Mouse (Mus musculus) bone marrow macrophage, adult 2 months (primary cell): Measurements from ENCODE around the gene 2610528A11Rik. TPM values are rescaled to one million over a fixed set of nuclear protein-coding genes. Genes with fewer than 3 reads are reported as not detected.

Source experiments
- H3K27ac ChIP-seq: 2 replicates; pipeline ENCODE4 v1.5.1; 2012; ENCODE audit warnings: low read depth, low read length; ENCODE audit not compliant: insufficient read depth
- H3K4me1 ChIP-seq: 2 replicates; pipeline ENCODE4 v1.6.1; 2012; ENCODE audit warnings: low read length; ENCODE audit not compliant: control insufficient read depth, insufficient read depth
- H3K4me3 ChIP-seq: 2 replicates; pipeline ENCODE4 v1.5.1; 2012; ENCODE audit warnings: mild to moderate bottlenecking, low read length, moderate library complexity; ENCODE audit not compliant: insufficient read depth
- CTCF ChIP-seq: IDR thresholded peaks from 2 replicates; pipeline ENCODE4 v1.5.1; 2012; ENCODE audit warnings: low read depth, mild to moderate bottlenecking, low read length, moderate library complexity
- POLR2A ChIP-seq: IDR thresholded peaks from 2 replicates; pipeline ENCODE4 v1.6.1; 2012; ENCODE audit warnings: mild to moderate bottlenecking, low read depth, low read length, borderline replicate concordance
- polyA plus RNA-seq: library from polyadenylated mRNA; stranded (reverse); fragments of >200 nt; gene quantifications from 2 replicates; pipeline ENCODE4 v1.2.4, GENCODE M21; 2012; ENCODE audit not compliant: missing spikeins, insufficient read depth, insufficient read length

Gene 2610528A11Rik
- polyA plus RNA-seq, 1 experiment, result 5.2 TPM

DNA sequence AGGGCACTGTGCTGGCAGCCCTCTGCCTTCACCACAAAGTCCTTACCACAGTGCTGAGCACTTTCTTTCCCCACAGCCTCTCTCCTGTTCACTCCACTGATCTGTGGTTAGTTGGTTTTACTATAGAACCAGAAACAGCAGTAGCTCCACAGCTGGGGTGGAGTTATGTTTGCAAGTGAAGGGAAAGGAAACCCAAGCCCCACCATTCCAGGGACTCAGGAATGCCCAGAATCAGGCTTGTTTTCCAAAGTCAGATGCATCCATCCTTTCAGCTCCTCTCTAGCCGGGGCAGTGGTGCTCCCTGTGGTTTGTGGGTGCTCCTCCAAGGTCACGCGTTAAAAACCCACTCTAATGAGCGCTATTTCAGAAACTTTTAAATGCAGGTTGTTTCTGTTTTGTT is 18.3 kb downstream of the 2610528A11Rik start:
- no peak for TF ChIP-seq CTCF
- no peak for TF ChIP-seq POLR2A
- Histone ChIP-seq H3K4me1 (no peaks in the 10 kb centered on the region), H3K27ac (no peak overlapping the region), H3K4me3 (no peak overlapping the region)

DNA sequence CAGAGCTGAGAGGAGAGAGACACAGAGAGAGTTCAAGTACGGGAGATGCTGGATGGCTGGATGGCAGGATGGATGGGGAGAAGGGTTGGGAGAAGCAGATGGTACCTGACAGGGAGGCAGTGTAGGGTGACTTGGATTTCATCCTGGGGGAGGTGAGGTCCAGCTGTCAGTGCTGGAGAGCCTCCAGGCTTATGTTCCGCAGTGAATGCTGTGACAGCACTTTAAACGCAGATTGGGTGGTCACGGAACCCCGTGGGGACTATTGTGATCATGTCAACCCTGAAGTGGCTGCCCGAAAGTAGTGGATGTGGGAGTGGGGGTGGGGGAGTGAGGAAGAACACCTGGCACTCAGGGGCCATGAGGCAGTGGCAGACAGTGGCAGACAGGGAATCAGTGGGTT is 19.4 kb downstream of the 2610528A11Rik start:
- Histone ChIP-seq H3K4me3 (no peak overlapping the region), H3K4me1 (no peaks in the 10 kb centered on the region), H3K27ac (no peak overlapping the region)
- TF ChIP-seq POLR2A, result no peak
- TF ChIP-seq CTCF, result no peak

- TF ChIP-seq POLR2A (no peak), CTCF (no peak)
- Histone ChIP-seq H3K27ac (no peak overlapping the region), H3K4me3 (no peak overlapping the region), H3K4me1 (no peaks in the 10 kb centered on the region)
Observed at GRCm38 (mm10) chr14:37083755-37084154, 30.1 kb downstream of the 2610528A11Rik start.

DNA sequence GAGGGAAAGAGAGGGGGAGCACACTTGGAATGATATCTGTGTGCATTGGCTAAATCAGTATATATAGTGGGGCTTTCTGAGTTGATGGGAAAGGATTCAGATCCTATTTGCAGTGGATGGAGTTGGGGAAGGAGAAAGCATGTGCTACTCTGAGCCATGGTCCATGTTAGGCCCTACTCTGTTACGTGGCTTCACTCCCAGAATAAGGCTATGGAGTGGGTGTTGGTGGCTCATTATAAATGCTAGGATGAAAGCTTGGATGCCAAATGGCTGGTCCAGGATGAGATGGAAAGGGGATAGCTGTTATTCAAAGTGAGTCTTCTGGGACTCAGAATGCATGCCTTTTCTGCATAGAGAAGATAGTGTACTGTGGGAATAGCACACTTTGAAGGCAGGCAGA is 33.1 kb downstream of the 2610528A11Rik start:
- TF ChIP-seq POLR2A, result no peak
- TF ChIP-seq CTCF, result no peak
- H3K4me3 ChIP-seq, result no peak overlapping the region
- H3K27ac ChIP-seq, result no peak overlapping the region
- no peaks in the 10 kb centered on the region for H3K4me1 ChIP-seq

DNA sequence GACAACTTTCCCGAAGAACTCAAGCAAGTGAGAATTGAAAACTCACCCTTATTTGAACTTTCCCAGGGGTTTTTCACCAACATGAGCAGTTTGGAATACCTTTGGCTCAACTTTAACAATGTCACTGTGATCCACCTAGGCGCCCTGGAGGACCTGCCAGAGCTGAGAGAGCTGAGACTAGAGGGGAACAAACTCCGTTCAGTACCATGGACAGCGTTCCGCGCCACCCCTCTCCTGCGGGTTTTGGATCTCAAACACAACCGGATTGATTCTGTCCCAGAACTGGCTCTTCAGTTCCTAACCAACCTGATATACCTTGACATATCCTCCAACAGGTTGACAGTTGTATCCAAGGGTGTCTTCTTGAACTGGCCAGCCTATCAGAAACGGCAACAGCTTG is 45.3 kb downstream of the 2610528A11Rik start:
- TF ChIP-seq CTCF, result no peak
- no peak for TF ChIP-seq POLR2A
- H3K4me1 ChIP-seq, result no peaks in the 10 kb centered on the region
- no peak overlapping the region for H3K4me3 ChIP-seq
- H3K27ac ChIP-seq, result no peak overlapping the region

- no peaks in the 10 kb centered on the region for H3K4me1 ChIP-seq
- no peak within 1 kb of the TSS for H3K27ac ChIP-seq
- TF ChIP-seq CTCF, result no peak
- no peak for TF ChIP-seq POLR2A
- H3K4me3 ChIP-seq, result no peak within 1 kb of the TSS
Observed at GRCm38 (mm10) chr14:37067629-37068028, 46.2 kb downstream of the 2610528A11Rik start, which contains the start of gene Lrit2. Gene Lrit2 (plus strand): TSS chr14:37067929.

DNA sequence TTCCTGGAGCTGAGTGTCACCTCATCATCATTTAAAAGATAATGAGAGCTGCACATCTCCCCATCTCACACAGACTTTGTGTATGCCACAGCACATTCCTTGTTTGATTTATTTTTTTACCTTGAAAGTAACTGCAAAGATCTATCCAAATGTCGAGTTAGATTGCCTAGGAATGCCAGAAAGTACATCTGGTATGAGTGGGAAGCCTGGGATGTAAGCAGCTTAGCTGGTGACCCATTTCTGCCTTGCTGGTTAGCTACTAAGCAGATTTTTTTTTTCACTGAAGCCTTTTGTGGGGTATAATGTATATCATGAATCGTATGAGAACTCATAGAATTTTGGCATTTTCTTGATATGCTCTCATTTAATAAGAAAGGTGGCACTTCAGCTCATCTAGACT is 47.2 kb downstream of the 2610528A11Rik start:
- Histone ChIP-seq H3K4me1 (no peaks in the 10 kb centered on the region), H3K27ac (no peak overlapping the region), H3K4me3 (no peak overlapping the region)
- no peak for TF ChIP-seq POLR2A
- TF ChIP-seq CTCF, result no peak

DNA sequence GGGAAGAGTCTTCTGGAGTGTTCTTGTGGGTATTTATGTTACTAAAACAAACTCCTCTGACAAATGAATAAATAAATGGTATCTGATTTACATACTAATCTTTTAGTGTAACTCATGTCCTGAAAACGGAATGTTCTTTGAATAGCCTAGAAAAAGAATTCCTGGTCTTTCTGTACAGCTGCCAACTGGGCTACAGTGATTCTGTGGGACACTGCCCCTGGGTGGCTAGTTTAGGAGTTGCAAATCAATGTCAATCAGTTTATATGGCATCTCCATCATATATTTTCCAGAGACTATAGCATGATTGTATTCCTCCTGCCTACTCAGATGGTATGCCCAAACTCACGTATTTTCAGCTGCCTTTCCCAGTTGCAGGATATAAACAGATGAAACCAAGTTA is 49.0 kb downstream of the 2610528A11Rik start:
- Histone ChIP-seq H3K4me1 (no peaks in the 10 kb centered on the region), H3K4me3 (no peak overlapping the region), H3K27ac (no peak overlapping the region)
- TF ChIP-seq CTCF (no peak), POLR2A (no peak)

Other genes with a start within 250 kb of the 2610528A11Rik start
- 12.3 and 12.5 TPM in 2 replicates for gene Ccser2, start 145.2 kb downstream of the 2610528A11Rik start, polyA plus RNA-seq
- not detected in 2 replicates for gene Rgr, start 65.1 kb downstream of the 2610528A11Rik start, polyA plus RNA-seq
- not detected in 2 replicates for gene Lrit1, start 59.2 kb downstream of the 2610528A11Rik start, polyA plus RNA-seq
- not detected in 2 replicates for gene Lrit2, start 46.1 kb downstream of the 2610528A11Rik start, polyA plus RNA-seq
- 0.12 TPM in 1 of 2 replicates, not detected in the other for gene Cdhr1, start 15.7 kb downstream of the 2610528A11Rik start, polyA plus RNA-seq
- gene Ghitm, start 21.2 kb upstream of the 2610528A11Rik start, polyA plus RNA-seq, result 144 and 146 TPM in 2 replicates